Mouse (Mus musculus) right cerebral cortex, postnatal 36 days (tissue): ENCODE measurements at regions not wholly inside any gene's neighbourhood (a gene's known extent, or its start where the extent isn't known, plus 50 kb on each side); places are given as distances from the start of the nearest gene placed in this dataset.

Source experiments
- DNase-seq, 2 experiments: peaks; one replicate each; pipeline ENCODE4 v3.0.0; 2022; ENCODE audit warnings: low spot score in 2 of 2, mixed read lengths in 1 of 2

GRCm38 (mm10) chr8:78877423-78877822, 56.5 kb upstream of the Lsm6 start:
- DNase-seq = no peak

DNA sequence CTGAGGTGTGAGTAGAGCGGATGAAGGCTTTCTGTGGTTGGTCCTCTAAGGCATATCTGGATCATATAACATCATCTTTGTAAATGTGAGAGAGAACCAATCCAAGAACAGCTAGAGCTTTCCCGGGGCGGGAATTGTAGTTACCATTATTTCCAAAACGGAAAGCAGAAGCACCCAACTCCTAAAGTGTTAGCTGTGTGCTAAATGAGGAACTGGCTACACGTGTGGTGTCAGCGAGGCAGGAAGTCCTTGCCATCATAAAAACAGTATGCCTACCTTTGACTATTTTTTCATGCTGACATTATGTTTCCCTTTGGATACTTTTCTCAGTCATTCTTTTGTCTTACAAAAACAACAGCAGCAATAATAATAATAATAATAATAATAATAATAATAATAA, 68.8 kb upstream of the Lsm6 start:
- DNase-seq = no peak

DNA sequence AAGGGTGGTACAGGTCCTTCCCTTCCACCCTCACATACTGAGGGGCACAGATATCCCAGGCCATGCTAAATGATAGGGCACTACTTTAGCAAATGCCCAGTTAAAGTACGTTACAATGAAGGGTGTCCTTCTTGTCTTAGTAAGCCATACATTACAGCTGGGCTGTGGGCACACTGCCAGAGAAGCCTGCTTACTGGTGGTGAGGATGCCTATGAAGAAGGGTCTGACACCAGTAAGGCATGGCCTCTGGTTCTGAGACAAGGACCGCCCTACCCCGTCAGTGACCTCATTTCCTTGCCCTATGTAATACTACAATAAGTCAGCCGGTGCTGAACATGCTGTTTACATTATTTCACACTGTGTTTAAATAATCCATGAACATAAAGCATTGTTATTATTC, 69.6 kb upstream of the Lsm6 start:
- no peak for DNase-seq

DNA sequence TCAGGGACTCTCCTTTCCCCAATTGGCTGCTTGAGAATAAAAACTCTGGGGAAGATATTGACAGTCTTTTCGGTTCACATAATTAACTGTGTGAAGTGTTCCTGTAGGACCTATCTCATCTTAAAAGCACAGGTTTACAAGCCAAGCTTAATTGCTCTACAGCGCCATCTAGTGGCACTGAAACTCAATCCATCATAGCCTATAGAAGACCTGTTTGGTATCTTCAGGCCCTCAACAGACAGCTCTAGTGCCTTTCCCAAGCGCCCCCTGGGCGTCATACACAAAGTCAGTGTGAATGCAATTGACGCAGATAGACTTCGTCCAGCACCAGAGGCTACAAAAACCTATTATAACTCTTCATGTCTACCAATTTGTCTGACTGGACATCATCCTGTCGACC, 78.9 kb upstream of the Lsm6 start:
- peak; percentile 23 to 27 for DNase-seq

DNA sequence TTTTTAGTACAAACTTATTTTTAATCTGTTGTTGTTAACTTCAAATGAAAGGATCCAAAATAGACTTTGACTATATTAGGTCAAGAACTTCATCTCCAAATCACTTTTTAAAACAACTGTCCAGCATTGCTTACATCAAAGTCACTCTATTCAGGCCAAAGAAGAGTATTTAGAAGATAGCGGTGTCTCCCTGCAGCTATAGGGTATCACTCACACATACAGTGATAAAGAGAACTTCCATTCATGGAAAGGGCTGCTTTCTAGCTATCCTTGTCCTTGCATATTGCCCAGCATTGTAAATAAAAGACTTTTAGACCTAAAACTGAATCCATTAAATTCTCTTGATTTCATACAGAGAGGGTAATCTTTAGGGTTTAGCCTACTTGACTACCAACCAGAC, 82.1 kb upstream of the Lsm6 start:
- no peak for DNase-seq

GRCm38 (mm10) chr8:78907918-78908317, 87.0 kb upstream of the Lsm6 start:
- DNase-seq = no peak

- DNase-seq = no peak
These were observed 90.4 kb upstream of the Lsm6 start for GRCm38 (mm10) chr8:78911288-78911873.

GRCm38 (mm10) chr8:78912470-78912869, 91.5 kb upstream of the Lsm6 start:
- DNase-seq = no peak

DNA sequence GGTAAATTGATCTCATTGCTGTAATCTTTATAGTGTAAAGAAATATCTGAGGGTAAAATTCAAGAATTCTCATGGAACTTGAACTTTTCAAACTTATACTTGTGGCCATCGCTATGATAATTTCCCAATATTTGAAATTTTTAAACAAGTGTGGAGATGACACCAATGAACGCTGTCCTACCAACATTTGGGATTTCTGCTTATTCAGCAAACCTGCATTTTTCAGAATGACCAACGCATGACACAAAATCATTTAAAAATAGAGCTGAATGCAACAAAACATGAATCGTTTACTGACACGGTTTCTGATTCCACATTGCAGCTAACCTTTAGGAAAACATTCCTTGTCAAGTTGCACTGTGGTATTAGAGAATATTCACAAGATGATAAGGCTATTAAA, 92.9 kb upstream of the Lsm6 start:
- DNase-seq = no peak

DNA sequence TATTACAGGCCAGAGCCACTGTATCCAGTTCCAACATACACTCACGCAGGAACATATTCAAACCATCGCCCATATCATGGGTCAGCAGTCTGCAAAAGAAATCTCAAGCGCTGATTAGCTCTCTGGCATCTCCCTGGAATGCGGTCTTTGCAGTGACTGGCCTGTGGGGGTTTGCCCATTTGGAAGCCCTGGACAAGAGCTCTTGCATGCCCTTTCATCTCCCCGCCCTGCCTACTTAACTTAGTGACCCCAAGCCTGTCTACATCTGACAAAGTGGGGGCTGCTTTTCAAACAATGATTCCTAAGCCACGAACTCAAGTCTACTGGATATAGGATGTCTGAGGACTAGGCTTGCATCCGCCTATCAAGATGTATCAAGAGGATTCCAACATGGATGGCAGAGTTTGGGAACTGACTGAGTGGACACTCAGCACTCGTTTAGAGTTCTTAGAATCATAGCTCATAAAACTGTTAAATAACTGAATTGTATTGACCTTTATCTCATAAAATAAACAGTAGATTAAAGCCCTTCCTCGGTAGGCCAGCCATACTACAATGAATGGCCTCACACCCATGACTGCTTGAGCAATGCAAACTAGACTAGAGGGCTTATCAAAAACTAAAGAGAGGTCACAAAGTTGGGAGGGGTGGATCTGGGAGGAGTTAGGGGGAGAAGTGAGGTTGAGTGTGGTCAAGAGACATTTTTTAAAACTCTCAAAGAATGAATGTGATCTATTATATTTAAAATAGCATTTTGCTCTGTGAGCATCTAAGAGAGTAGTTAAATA, 97.4 kb upstream of the Zfp827 start:
- DNase-seq = no peak

DNA sequence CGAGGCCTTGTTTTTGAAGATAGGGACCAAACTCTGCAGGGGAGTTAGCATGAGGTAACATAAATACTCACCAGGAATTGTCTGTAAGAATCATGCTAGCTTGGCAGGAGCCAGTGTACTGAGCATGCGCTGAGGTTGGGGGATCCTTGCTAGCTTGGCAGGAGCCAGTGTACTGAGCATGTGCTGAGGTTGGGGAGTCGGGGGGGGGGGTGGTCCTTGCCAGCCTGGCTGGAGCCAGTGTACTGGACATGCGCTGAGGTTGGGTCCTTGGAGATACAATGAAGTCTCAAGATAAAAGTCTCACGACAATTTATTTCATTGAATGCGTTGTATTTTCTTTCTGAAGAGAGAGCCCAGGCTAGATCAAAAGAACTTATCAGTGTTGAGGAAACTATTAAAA, 96.2 kb upstream of the Zfp827 start:
- no peak for DNase-seq

- no peak for DNase-seq
These were observed 88.2 kb upstream of the Zfp827 start for GRCm38 (mm10) chr8:78940049-78940448.

GRCm38 (mm10) chr8:78941558-78941957, 86.7 kb upstream of the Zfp827 start:
- DNase-seq = peak in 1 of 2 experiments; percentile 11

- DNase-seq = peak in 1 of 2 experiments; percentile 4
These were observed 83.9 kb upstream of the Zfp827 start for GRCm38 (mm10) chr8:78944367-78944766.

GRCm38 (mm10) chr8:78945607-78946006, 82.6 kb upstream of the Zfp827 start:
- no peak for DNase-seq

DNA sequence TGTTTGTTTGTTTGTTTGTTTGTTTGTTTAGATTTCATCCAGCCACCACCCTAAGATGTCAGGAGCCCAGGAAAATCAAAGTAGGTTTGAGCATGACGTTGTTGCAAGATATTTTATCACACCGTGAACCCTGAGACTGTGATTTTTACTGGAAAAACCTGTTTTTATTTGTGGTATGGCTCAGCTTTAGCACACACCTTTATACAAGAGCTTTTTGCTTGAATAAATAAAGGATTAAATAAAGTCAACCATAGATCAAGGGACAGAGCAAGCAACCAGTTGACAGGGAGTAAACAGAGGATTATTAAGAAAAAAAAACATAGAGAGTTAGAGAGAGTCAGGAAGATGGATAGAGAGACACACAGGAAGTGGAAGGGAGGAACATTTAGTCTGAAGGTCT, 82.2 kb upstream of the Zfp827 start:
- DNase-seq = no peak

GRCm38 (mm10) chr8:78975034-78975433, 53.2 kb upstream of the Zfp827 start:
- no peak for DNase-seq
